Mouse (Mus musculus) hindlimb bud, embryonic 11.5 days (tissue): ENCODE measurements around the gene Rras2.

ENCODE experiments used
- DNase-seq: peaks from one replicate; pipeline ENCODE4 v3.0.0-alpha.2; 2012; ENCODE audit warnings: low read depth, low spot score; ENCODE audit errors: extremely low spot score

The Rras2 gene

DNA sequence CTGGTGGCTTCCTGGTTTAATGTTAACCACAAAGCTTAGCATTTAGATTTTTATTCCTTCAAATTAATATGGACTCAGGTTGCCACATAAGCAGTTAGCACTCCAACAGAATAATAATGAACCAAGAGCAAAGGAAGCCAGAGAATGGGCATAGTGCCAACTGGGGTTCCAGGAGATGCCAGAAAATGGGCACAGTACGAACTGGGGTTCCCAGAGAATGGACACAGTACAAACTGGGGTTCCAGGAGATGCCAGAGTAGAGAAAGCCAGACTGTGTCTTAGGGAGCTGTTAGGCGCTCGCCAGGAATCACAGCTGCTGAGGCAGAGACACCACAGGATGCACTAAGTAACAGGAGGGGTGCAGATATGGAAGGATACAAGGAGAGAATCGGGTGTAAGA is 80.3 kb downstream of the Rras2 start:
- no peak for DNase-seq

DNA sequence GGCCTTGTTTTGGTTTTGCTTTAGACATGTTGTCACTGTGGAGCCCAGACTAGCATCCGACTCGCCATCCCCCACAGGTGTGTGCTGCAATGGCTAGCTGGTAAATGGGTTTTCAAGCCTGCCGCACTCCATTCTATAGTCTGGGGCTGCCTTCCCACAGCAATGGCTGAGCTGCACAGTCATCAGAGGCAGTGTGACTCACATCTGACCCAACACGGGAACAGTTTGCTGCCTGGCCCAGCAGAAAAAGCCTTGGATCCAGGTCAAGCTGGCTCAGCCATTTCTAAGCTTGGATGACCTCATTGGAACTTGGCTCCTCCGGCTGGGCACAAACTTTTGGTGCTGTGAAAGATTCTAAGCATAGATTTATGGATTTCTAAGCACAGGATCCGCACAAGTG is 88.0 kb downstream of the Rras2 start:
- no peak for DNase-seq

DNA sequence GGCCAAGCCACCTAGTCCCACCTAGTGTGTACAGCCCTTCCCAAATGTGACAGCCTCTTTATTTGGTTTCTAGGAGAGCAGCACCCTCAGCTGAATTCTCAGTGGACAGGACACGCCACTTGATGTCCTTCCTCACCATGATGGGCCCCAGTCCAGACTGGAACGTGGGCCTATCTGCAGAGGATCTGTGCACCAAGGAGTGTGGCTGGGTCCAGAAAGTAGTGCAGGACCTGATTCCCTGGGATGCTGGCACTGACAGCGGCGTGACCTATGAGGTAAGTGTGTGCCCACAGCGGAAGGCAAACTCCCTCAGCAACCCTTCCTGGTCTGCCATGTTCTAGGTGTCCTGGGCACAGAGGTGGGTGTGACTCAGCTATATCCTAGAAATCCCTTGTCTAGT is 88.8 kb downstream of the Rras2 start:
- no peak for DNase-seq

DNA sequence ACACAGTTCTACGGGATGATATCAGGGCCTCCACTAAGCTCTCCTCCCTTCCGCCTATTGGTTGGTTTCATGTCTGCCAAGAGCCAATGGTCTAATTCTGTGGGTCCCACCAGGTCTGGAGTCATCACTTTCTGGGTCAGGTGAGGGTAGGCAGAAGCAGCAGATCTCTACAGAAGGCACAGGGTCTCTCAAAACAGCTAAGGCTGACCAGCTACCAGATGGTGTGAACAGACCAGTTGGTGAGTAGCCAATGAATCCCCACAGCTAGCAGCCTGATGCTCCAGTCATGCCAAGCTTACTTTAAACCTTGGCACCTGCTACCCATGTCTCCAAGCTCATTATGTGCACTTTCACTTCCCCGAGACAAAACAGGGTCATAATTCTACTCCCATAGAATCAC is 90.2 kb downstream of the Rras2 start:
- no peak for DNase-seq

DNA sequence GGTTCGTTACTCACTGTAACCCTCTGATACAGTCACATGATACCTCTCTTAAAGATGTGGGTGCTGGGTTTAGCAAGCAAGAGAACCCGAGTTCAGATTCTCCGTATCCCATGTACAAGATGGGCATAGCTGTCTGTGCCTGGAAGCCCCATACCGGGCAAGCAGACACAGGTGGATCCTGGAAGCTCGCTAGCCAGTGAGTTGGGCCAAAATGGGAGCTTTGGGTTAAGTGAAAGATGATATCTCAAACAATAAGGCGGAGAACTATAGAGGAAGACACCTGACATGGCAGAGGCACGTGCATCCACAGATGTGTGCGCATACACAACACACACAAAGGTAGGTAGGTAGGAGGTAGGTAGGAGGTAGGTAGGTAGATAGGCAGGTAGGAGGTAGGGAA is 90.7 kb downstream of the Rras2 start:
- no peak for DNase-seq

DNA sequence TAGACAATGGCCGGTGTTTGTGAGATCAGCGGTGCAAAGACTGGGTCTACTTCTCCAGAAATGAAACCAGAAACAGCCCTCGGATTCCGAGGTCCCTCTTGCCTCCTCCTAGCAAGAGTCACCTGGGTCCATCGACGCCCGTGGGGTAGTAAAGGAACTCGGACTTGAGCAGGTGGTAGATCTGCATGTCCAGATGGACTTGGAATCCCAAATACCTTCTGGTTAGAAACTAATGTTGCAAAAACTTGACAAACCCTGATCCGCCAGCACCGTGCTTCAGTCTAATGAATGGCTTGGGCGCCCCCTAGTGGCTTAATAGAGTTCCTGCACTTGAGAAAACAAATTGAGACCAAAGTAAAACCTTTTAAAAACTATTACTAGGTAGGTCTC is 96.9 kb downstream of the Rras2 start:
- peak; percentile 53 for DNase-seq

DNA sequence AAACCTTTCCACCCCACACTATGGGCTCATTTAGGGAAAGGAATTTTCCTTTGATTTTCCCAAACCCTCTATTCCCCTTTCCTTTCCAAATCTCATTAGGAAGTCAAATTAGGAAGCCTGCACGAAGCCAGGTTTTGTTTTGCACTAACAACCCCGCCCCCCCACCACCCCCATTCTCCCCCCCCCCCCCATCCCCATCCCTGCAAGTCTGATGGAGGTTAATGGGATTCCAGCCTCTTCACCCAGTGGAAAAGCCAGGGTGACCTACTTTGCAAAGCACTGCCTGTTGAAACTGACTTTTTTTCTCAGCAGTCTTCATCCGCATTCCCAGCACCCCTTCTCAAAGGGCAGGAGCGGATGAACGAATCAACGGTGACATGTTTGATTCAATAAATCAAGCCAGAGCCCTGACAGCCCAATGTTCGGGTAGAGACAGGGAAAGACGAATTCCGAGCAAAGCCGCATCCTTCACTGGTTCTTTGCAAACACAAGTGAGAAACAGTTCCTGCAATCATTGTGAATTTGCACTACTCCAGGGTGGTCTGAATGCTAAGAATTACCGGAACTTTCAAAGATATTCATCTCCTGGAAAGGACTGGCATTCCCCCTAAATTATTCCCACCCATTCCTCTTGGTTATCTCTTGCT is 97.4 kb downstream of the Rras2 start:
- DNase-seq, result no peak

DNA sequence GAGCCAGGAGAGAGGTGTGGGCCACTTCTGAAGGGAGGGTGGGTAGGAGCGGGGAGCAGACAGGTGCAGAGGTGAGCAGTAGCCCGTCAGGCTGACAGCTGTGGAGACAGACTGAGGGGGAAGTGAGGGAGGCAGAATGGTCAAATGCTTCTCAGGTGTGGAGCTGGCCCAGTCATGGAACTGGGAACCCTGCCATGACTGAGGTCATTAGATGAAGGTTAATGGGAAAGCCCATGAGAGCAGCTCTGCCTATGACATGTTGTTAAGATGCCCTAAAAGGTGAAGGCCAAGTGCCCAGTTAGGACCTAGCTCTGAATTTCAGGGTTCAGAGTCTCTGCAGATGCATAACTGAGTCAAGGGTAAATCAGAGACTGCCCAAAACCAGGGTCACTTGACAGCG is 98.7 kb downstream of the Rras2 start:
- no peak for DNase-seq

DNA sequence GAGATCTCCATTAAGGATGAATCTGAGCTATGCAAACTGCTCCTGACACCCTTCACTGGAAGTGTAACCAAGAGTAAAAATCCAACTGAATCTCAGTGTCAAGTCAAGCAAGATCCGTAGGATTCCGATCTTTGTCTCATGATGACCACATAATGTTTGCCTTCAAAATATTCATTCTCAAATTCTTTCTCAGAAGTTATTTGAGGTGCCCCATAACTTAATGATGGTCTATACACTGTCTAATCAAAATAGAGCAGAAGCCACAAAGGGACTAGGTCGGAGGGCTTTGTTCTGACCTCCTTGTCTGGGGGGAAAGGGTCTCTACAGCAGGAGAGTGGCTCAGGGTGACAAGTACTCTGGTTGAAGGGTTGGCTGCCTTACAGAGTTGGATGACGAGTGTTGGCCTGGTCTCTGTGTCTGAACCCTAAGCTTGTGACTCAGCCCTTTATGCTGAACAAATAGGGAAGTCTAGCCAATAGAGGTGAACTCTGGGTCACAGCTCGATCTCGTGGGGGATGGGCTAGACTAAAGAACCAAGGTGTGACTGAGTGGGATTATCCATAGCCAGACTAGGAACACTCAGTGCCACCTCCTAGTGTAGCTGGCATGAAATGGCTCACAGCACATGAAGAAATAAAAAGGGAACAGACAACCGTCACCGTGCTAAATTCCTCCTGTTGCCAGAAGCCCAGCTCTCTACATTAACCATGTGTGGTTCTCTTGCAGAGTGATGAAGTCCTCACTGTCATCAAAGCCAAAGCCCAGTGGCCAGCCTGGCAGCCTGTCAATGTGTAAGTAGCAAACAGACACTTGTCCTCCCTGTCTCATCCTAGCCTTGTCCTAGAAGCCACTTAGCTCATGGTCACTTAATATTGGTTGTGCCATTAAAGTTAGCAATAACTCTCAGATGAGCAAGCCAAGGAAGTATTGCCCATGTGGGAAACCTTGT is 101.3 kb downstream of the Rras2 start:
- DNase-seq, result no peak

DNA sequence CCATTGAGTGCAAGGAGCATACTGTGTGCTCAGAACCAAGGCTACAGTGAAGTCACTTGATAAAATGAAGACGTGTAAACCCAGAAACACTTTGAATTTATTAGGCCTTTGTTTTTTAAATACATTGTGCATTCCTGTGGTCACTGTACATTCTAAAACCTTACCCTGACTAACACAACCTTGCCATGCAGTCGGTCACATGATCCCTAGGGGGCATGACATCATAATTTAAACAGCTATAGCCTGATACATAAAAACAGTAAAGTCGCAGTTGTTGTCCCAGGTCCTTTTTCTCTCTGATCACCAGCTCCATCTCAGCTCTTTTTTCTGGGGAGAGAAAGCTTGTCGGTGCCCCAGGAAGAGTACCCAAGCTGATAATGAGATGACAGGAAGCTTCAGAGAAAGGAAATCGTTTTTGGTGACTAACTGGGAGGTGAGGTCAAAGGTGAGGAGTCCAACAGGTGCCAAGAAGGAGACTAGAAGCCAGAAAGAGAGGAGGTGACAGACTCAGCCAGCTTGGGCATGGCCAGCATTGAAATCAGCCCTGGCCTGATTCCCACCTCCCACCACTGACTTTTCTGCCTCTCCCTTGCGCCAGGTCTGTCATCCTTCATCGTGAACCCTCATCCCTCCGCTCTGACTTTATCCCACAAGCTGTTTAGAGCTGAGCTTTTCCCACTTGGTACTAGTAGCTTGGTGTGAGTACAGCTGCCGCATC is 105.7 kb downstream of the Rras2 start:
- DNase-seq, result no peak

DNA sequence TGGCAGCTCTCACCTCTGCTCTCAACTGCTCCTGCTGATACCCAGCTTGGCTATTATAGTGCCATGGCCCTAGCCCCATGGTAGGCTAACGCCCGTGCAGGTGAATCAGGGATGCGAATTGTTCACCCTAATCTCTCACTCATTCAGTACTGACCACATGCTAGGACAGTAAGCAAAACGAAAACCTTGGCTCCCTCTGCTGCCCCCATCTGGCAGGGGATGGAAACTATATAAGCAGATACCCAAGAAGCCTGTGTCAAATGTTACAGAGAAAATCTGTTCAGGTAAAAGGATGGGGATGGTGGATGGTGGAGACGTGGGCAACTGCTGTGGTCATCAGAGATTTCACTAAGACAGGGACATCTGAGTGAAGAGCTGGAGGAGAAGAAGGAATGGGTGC is 110.0 kb downstream of the Rras2 start:
- no peak for DNase-seq

DNA sequence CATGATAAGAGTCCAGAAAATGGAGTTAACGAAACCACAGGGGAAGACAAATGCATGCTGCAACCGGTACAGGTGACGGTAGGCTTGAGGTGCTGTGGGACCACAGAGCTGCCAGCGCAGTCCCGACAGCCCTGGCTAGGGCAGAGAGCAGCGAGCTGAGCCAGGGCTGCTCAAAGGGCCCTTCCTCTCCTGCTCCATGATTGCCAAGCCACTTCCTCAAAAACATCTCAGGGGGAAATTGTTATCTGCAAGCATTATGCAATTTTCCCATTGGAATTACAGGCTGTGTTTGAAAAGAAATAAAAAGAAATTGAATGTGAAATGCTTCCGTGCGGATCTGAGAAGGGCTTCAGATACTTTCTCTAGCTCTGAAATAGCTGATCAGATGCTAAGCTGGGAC is 111.1 kb downstream of the Rras2 start:
- DNase-seq, result no peak

DNA sequence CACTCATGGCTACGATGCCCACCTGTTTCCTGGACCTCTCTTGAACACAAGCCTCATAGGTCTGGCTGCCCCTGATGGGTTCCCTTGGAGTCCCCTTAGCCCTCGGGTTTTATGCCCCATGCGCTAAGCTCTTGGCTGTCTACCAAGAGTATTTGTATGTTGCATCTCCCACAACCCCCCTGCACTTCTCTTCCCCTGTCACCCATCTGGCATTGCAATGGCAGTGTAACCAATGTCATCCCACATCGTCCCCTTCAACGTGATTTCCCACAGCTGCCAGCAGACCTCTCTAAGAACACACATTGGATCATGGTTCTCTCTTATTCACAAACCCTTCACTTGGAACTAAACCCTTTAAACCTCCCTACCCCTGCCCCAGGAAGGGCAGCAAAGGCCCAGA is 112.1 kb downstream of the Rras2 start:
- DNase-seq, result no peak

DNA sequence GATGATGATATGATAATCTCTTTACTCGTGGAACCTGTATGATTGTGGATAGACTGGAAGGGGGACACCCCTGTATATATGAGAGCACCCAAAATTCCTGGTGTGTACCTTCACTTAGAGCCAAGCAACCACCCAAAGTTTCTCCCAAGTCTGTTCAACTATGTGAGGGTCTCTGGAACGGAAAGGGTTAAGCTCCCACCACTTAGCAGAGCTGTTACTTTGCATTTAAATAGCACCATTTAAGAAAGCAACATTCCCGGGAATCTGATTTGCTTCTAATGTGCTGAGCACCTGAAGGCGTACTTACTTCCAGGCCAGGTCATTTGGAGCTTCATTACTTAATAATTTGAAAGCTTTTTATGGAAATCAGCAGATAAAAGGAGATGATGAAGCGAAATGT is 113.4 kb downstream of the Rras2 start:
- no peak for DNase-seq

DNA sequence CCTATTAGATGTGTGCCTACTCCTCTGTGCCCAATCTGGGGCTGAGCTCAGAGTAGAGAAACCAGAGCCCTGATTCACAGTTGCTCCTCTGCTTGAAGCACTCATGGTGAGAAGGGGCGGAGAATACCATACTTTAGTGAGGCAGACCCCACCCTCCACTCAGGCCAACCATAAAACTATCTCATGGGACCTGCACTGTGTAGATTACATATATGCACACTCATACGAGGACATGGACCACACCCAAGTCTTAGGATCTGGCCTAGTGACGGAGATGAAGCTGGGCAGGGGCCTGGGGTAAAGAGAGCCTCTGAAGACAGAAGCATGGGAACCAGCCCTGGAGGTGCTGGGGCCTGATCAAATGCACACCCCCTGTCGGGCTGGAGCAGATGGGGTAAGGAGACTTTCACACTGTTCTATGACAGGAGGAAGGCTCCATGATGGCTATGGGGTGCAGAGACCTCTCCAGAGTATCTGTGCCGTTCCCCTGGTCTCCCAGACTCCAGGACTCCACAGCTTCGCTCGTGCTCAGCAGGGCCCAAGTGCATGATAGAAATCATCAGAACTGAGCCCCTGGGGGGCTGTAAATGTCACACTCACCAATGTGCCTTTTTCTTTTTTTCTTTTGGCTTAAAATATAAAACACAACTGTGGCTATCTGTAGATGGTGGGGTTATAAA is 119.8 kb downstream of the Rras2 start:
- no peak for DNase-seq
